8 mouse cellular contexts compared by ENCODE assay signal in the genomic region with DNA sequence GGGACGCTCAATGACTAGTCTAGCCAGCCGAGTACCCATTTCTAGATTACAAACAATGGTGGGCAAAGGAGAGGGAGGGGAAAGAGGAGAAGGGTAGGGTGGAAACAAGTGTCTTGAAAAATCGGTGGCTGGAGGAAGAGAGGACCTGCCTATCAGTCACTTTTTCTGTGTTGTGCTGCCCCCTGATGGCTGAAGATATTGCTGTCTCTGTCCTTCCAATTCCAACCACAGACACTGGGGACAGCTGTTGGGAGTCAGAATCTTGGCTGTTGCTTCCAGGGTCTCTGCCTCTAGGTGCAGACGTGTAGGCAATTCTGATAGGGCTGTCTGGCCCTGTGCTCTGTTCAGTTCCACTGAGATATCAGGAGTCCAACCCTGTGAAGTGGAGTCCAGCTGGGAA. TPM values are rescaled to one million over a fixed set of nuclear protein-coding genes. Genes with fewer than 3 reads are reported as not detected.
A peak's percentile ranks its signal among the peaks of the same experiment; 100 is the strongest.
DNase-seq lines count a peak whose midpoint lies in the region; ATAC-seq and TF ChIP-seq lines count a peak whose summit lies in the region.

No protein-coding gene starts in this region.

- H3K79me2 ChIP-seq in heart, adult 2 months (replicated peaks; ENCODE audit: control insufficient read depth, insufficient read depth, low read length), result no peaks in the 10 kb centered on the region

- DNase-seq in heart, adult 11 months, result peak; percentile 98
- DNase-seq in embryonic facial prominence, embryonic 11.5 days (ENCODE audit: low spot score), result peak; percentile 87
- DNase-seq in heart, adult 2 months, result peak; percentile 84 to 88
- DNase-seq in kidney, adult 8-10 months, result peak; percentile 81 to 92
- DNase-seq in midbrain, postnatal 0 days (ENCODE audit: low spot score), result peak; percentile 92
- peak; percentile 75 to 88 for DNase-seq in spleen, postnatal 10 days (ENCODE audit: low spot score in 2 of 2)

- no peak for ATAC-seq in heart, embryonic 11.5 days (replicated peaks; ENCODE audit: insufficient number of reproducible peaks, low FRiP score, low TSS enrichment)
- ATAC-seq in embryonic facial prominence, embryonic 11.5 days (replicated peaks; ENCODE audit: insufficient number of reproducible peaks, low FRiP score, low TSS enrichment, low read depth), result peak; percentile 70
- peak; percentile 58 for ATAC-seq in limb, embryonic 13.5 days (ENCODE audit: low FRiP score, low read depth)
- ATAC-seq in midbrain, postnatal 0 days (ENCODE audit: low FRiP score), result peak; percentile 86

- no peaks in the 10 kb centered on the region; the same call in 1 of the 2 replicates for H3K36me3 ChIP-seq in heart, embryonic 11.5 days (ENCODE audit: control insufficient read depth, insufficient read depth, low read length)
- H3K36me3 ChIP-seq in embryonic facial prominence, embryonic 11.5 days (replicated peaks; ENCODE audit: control insufficient read depth, insufficient read depth, low read depth, low read length), result no peaks in the 10 kb centered on the region
- H3K36me3 ChIP-seq in heart, adult 2 months (ENCODE audit: control insufficient read depth, insufficient read depth, low read length), result no peaks in the 10 kb centered on the region
- peaks cover 16% of the 10 kb centered on the region for H3K36me3 ChIP-seq in limb, embryonic 13.5 days
- peaks cover 6% of the 10 kb centered on the region; the same call in 1 of the 2 replicates for H3K36me3 ChIP-seq in midbrain, postnatal 0 days (ENCODE audit: insufficient read depth, low read length)

- peak; percentile 91 for TF ChIP-seq CTCF in heart, adult 2 months (IDR thresholded peaks at IDR 0.05)
- peak; percentile 96 for TF ChIP-seq CTCF in midbrain, postnatal 0 days (IDR thresholded peaks at IDR 0.05)

- WGBS in heart, embryonic 11.5 days (ENCODE audit: insufficient replicate concordance), result 9% methylated on average over 4 of the region's 4 CpGs
- WGBS in embryonic facial prominence, embryonic 11.5 days, result 3% methylated on average over 4 of the region's 4 CpGs
- WGBS in heart, adult 2 months, result 3% methylated on average over 4 of the region's 4 CpGs
- 2% methylated on average over 4 of the region's 4 CpGs for WGBS in limb, embryonic 13.5 days
- 3% methylated on average over 4 of the region's 4 CpGs for WGBS in midbrain, postnatal 0 days

- TF ChIP-seq EP300 in heart, adult 2 months (IDR thresholded peaks at IDR 0.05; ENCODE audit: insufficient read depth, low read depth, low read length), result peak; percentile 95; the same call in 1 of the 2 replicates

- H3K9me3 ChIP-seq in heart, embryonic 11.5 days (replicated peaks; ENCODE audit: control insufficient read depth, low read length), result no peaks in the 10 kb centered on the region
- H3K9me3 ChIP-seq in embryonic facial prominence, embryonic 11.5 days (replicated peaks; ENCODE audit: control insufficient read depth, low read length), result no peaks in the 10 kb centered on the region
- H3K9me3 ChIP-seq in limb, embryonic 13.5 days, result no peaks in the 10 kb centered on the region
- no peaks in the 10 kb centered on the region for H3K9me3 ChIP-seq in midbrain, postnatal 0 days (ENCODE audit: low read length)

- no peak overlapping the region for H3K4me2 ChIP-seq in heart, embryonic 11.5 days
- no peak overlapping the region for H3K4me2 ChIP-seq in embryonic facial prominence, embryonic 11.5 days (ENCODE audit: low read depth, low read length)
- H3K4me2 ChIP-seq in limb, embryonic 13.5 days (replicated peaks), result no peak overlapping the region
- no peak overlapping the region for H3K4me2 ChIP-seq in midbrain, postnatal 0 days (ENCODE audit: low read depth, low read length, poor library complexity, severe bottlenecking)

- no peak overlapping the region for H3K27ac ChIP-seq in heart, embryonic 11.5 days (ENCODE audit: low read depth, low read length)
- no peak overlapping the region for H3K27ac ChIP-seq in embryonic facial prominence, embryonic 11.5 days (replicated peaks; ENCODE audit: low read depth, low read length)
- H3K27ac ChIP-seq in heart, adult 2 months, result no peak overlapping the region; the same call in none of the 2 replicates
- H3K27ac ChIP-seq in limb, embryonic 13.5 days, result no peak overlapping the region
- peak overlapping the region; percentile 33 for H3K27ac ChIP-seq in midbrain, postnatal 0 days (ENCODE audit: low read depth, low read length)

- H3K9ac ChIP-seq in heart, embryonic 11.5 days (ENCODE audit: low read depth, low read length), result no peak overlapping the region
- no peak overlapping the region for H3K9ac ChIP-seq in embryonic facial prominence, embryonic 11.5 days (replicated peaks; ENCODE audit: low read length)
- H3K9ac ChIP-seq in heart, adult 2 months (ENCODE audit: low read depth, low read length), result no peak overlapping the region
- H3K9ac ChIP-seq in limb, embryonic 13.5 days, result no peak overlapping the region
- 0 out of 2 replicates have a peak overlapping the region, but pooled peaks have one; percentile 8 for H3K9ac ChIP-seq in midbrain, postnatal 0 days (replicated peaks; ENCODE audit: low read length, poor library complexity, severe bottlenecking)

- no peaks in the 10 kb centered on the region for H3K27me3 ChIP-seq in heart, embryonic 11.5 days (ENCODE audit: control insufficient read depth, insufficient read depth, low read length)
- no peaks in the 10 kb centered on the region for H3K27me3 ChIP-seq in embryonic facial prominence, embryonic 11.5 days (ENCODE audit: control insufficient read depth, insufficient read depth, low read length)
- H3K27me3 ChIP-seq in heart, adult 2 months (ENCODE audit: control insufficient read depth, insufficient read depth, low read length), result no peaks in the 10 kb centered on the region
- no peaks in the 10 kb centered on the region for H3K27me3 ChIP-seq in limb, embryonic 13.5 days
- H3K27me3 ChIP-seq in midbrain, postnatal 0 days (ENCODE audit: insufficient read depth, low read length), result no peaks in the 10 kb centered on the region

- peaks cover 13% of the 10 kb centered on the region for H3K4me1 ChIP-seq in heart, embryonic 11.5 days (ENCODE audit: control insufficient read depth, insufficient read depth, low read length)
- H3K4me1 ChIP-seq in embryonic facial prominence, embryonic 11.5 days (ENCODE audit: control insufficient read depth, insufficient read depth, low read length), result no peaks in the 10 kb centered on the region
- peaks cover 6% of the 10 kb centered on the region for H3K4me1 ChIP-seq in heart, adult 2 months (ENCODE audit: control insufficient read depth, insufficient read depth, low read length)
- H3K4me1 ChIP-seq in limb, embryonic 13.5 days, result peaks cover 12% of the 10 kb centered on the region
- no peaks in the 10 kb centered on the region for H3K4me1 ChIP-seq in midbrain, postnatal 0 days (ENCODE audit: insufficient read depth, low read length)

- TF ChIP-seq POLR2A in heart, adult 2 months (IDR thresholded peaks at IDR 0.05; ENCODE audit: insufficient read depth, low read depth, low read length), result 0 out of 2 replicates have a peak, but pooled peaks have one; percentile 31

- no peak overlapping the region for H3K4me3 ChIP-seq in heart, embryonic 11.5 days (ENCODE audit: low read depth, low read length)
- H3K4me3 ChIP-seq in embryonic facial prominence, embryonic 11.5 days (ENCODE audit: low read depth, low read length), result no peak overlapping the region
- H3K4me3 ChIP-seq in heart, adult 2 months, result no peak overlapping the region
- H3K4me3 ChIP-seq in limb, embryonic 13.5 days, result no peak overlapping the region
- H3K4me3 ChIP-seq in midbrain, postnatal 0 days (ENCODE audit: low read depth, low read length), result no peak overlapping the region

- intact Hi-C loops in heart, adult 2 months (cut with DNase I), result loop anchor here (1.0 kb wide), 2 partner anchors 31 to 138 kb away; no protein-coding TSS in a partner anchor

RNA-seq across cellular contexts. Expression of gene Capg, which starts 21.9 kb away (rescaled TPM):
- polyA plus RNA-seq in heart, embryonic 11.5 days (2014; fragmentation: Nextera tagmentation; extraction: Ambion mirVana), result 22.7 and 25.9 TPM in 2 replicates
- polyA plus RNA-seq in embryonic facial prominence, embryonic 11.5 days (2014; fragmentation: Nextera tagmentation; extraction: Ambion mirVana), result 17.5 and 20.8 TPM in 2 replicates
- 10 to 100 TPM in 1 of 2 experiments, 1 to 10 TPM in 1; 9.5 to 10.8 TPM for total RNA-seq in heart, adult 2 months (2021)
- 12.6 and 16.1 TPM in 2 replicates for polyA plus RNA-seq in heart, adult 2 months (2012; rRNA removed)
- polyA plus RNA-seq in limb, embryonic 13.5 days (2015; fragmentation: Nextera tagmentation; extraction: Ambion mirVana), result 35.8 and 41.3 TPM in 2 replicates
- 6.7 and 12.2 TPM in 2 replicates for total RNA-seq in midbrain, postnatal 0 days (2014; rRNA removed)
- 6.3 and 8.0 TPM in 2 replicates for polyA plus RNA-seq in midbrain, postnatal 0 days (2015; fragmentation: Nextera tagmentation; extraction: Ambion mirVana)

RNA-seq across cellular contexts. Expression of gene Elmod3, which starts 32.2 kb away (rescaled TPM):
- 10.5 and 12.1 TPM in 2 replicates for polyA plus RNA-seq in heart, embryonic 11.5 days (2014; fragmentation: Nextera tagmentation; extraction: Ambion mirVana)
- polyA plus RNA-seq in embryonic facial prominence, embryonic 11.5 days (2014; fragmentation: Nextera tagmentation; extraction: Ambion mirVana), result 16.4 and 17.2 TPM in 2 replicates
- total RNA-seq in heart, adult 2 months (2021), result 10 to 100 TPM; 12.8 to 16.5 TPM
- polyA plus RNA-seq in heart, adult 2 months (2012; rRNA removed), result 25.5 and 32.8 TPM in 2 replicates
- polyA plus RNA-seq in limb, embryonic 13.5 days (2015; fragmentation: Nextera tagmentation; extraction: Ambion mirVana), result 15.3 and 16.7 TPM in 2 replicates
- 12.5 and 18.3 TPM in 2 replicates for total RNA-seq in midbrain, postnatal 0 days (2014; rRNA removed)
- 16.0 and 17.9 TPM in 2 replicates for polyA plus RNA-seq in midbrain, postnatal 0 days (2015; fragmentation: Nextera tagmentation; extraction: Ambion mirVana)

RNA-seq across cellular contexts. Expression of gene Retsat, which starts 32.2 kb away (rescaled TPM):
- polyA plus RNA-seq in heart, embryonic 11.5 days (2014; fragmentation: Nextera tagmentation; extraction: Ambion mirVana), result 13.9 and 16.2 TPM in 2 replicates
- 9.5 and 10.1 TPM in 2 replicates for polyA plus RNA-seq in embryonic facial prominence, embryonic 11.5 days (2014; fragmentation: Nextera tagmentation; extraction: Ambion mirVana)
- 100 to 1,000 TPM; 155 to 181 TPM for total RNA-seq in heart, adult 2 months (2021)
- polyA plus RNA-seq in heart, adult 2 months (2012; rRNA removed), result 57.1 and 83.3 TPM in 2 replicates
- 15.1 and 17.9 TPM in 2 replicates for polyA plus RNA-seq in limb, embryonic 13.5 days (2015; fragmentation: Nextera tagmentation; extraction: Ambion mirVana)
- total RNA-seq in midbrain, postnatal 0 days (2014; rRNA removed), result 4.4 and 4.5 TPM in 2 replicates
- polyA plus RNA-seq in midbrain, postnatal 0 days (2015; fragmentation: Nextera tagmentation; extraction: Ambion mirVana), result 6.8 and 7.5 TPM in 2 replicates

RNA-seq across cellular contexts. Expression of gene Sh2d6, which starts 44.5 kb away (rescaled TPM):
- polyA plus RNA-seq in heart, embryonic 11.5 days (2014; fragmentation: Nextera tagmentation; extraction: Ambion mirVana), result not detected in 2 replicates
- not detected in 2 replicates for polyA plus RNA-seq in embryonic facial prominence, embryonic 11.5 days (2014; fragmentation: Nextera tagmentation; extraction: Ambion mirVana)
- not detected for total RNA-seq in heart, adult 2 months (2021)
- polyA plus RNA-seq in heart, adult 2 months (2012; rRNA removed), result 0.21 TPM in 1 of 2 replicates, not detected in the other
- 0.15 and 0.28 TPM in 2 replicates for polyA plus RNA-seq in limb, embryonic 13.5 days (2015; fragmentation: Nextera tagmentation; extraction: Ambion mirVana)
- 0.28 TPM in 1 of 2 replicates, not detected in the other for total RNA-seq in midbrain, postnatal 0 days (2014; rRNA removed)
- 0.25 and 0.48 TPM in 2 replicates for polyA plus RNA-seq in midbrain, postnatal 0 days (2015; fragmentation: Nextera tagmentation; extraction: Ambion mirVana)

RNA-seq across cellular contexts. Expression of gene Tgoln1, which starts 50.8 kb away (rescaled TPM):
- polyA plus RNA-seq in heart, embryonic 11.5 days (2014; fragmentation: Nextera tagmentation; extraction: Ambion mirVana), result 25.3 and 31.0 TPM in 2 replicates
- 31.8 and 35.1 TPM in 2 replicates for polyA plus RNA-seq in embryonic facial prominence, embryonic 11.5 days (2014; fragmentation: Nextera tagmentation; extraction: Ambion mirVana)
- total RNA-seq in heart, adult 2 months (2021), result 10 to 100 TPM; 60.1 to 68.0 TPM
- polyA plus RNA-seq in heart, adult 2 months (2012; rRNA removed), result 29.0 and 55.7 TPM in 2 replicates
- 22.0 and 23.0 TPM in 2 replicates for polyA plus RNA-seq in limb, embryonic 13.5 days (2015; fragmentation: Nextera tagmentation; extraction: Ambion mirVana)
- total RNA-seq in midbrain, postnatal 0 days (2014; rRNA removed), result 34.2 and 36.2 TPM in 2 replicates
- polyA plus RNA-seq in midbrain, postnatal 0 days (2015; fragmentation: Nextera tagmentation; extraction: Ambion mirVana), result 37.7 and 39.2 TPM in 2 replicates
